Mouse (Mus musculus) Patski (cell line): ENCODE results near the gene Tex261. TPM values are rescaled to one million over a fixed set of nuclear protein-coding genes. Genes with fewer than 3 reads are reported as not detected.

Experiments
- ATAC-seq: fragments of 100-300 bp; one replicate; pipeline ENCODE4 v1.8.0; 2021
- CTCF ChIA-PET: fragments of 350-600 bp; sonication (Branson Sonifier 250); formaldehyde crosslinking; loops from one replicate; lab custom pipeline; 2022; ENCODE audit warnings: inconsistent platforms; lab: Charles Lee
- POLR2A ChIA-PET: fragments of 350-600 bp; sonication (Branson Sonifier 250); formaldehyde crosslinking; loops from one replicate; lab custom pipeline; 2022; ENCODE audit warnings: antibody characterized with exemption, inconsistent platforms; lab: Charles Lee
- DNase-seq: peaks from one replicate; pipeline ENCODE4 v3.0.0-alpha.2; 2011; ENCODE audit warnings: low read depth, low spot score
- H3K27me3 ChIP-seq: fragments of 371-371 bp; one replicate; pipeline ENCODE4 v1.5.1; 2021
- CTCF ChIP-seq: fragments of 100-300 bp; IDR thresholded peaks from one replicate; pipeline ENCODE4 v1.5.1; 2021
- in situ Hi-C: fragments of 300-500 bp; cut with MboI; formaldehyde crosslinking; loops from 3 replicates; pipeline ENCODE4 v1.11.1; 2018; ENCODE audit warnings: low pct_unique_long_range_greater_than_20kb, mixed read lengths
- polyA plus RNA-seq: library from polyadenylated mRNA; unstranded; gene quantifications from one replicate; pipeline ENCODE4 v1.2.3, GENCODE M21; 2021

The Tex261 gene
- polyA plus RNA-seq, 1 experiment from 2014 or later: 92.7 TPM

DNA sequence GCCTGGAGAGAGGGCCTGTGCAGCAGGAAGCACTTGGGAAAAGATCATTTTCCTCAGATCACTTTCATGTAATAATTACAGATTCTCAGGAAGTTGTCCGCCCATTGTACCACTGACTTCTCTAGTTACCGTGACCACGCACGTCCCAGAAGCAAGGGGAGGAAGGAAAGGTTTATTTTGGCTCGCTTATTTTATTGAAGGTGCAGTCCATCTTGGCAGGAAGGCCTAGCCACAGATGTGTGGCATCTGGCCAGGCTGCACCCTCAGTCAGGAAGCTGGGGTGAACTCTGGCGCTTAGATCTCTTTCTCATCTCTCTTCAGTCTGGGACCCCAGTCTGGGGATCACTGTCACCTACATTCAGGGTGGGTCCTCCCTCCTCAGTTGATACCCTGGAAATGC, 37.0 kb downstream of the Tex261 start:
- no peak for TF ChIP-seq CTCF
- H3K27me3 ChIP-seq: peaks cover 16% of the 10 kb centered on the region
- ChIA-PET CTCF (no interaction called here), POLR2A (no interaction called here)
- in situ Hi-C loops: no loop called here
- ATAC-seq: no peak
- DNase-seq: no peak

DNA sequence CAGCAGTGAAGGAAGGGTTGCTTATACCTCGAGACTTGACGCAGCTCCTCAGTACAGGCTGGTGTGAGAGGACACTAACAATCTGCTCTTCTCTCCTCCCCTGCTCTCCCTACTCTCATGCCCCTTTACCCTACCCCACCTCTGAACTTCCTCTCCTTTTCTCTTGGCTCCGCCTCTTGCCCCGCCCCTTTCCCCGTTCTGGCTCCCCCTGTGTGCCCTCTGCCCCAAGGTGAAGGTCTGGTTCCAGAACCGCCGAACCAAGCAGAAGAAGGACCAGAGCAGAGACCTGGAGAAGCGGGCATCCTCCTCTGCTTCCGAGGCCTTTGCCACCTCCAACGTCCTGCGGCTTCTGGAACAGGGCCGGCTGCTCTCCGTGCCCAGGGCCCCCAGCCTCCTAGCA, 38.3 kb downstream of the Tex261 start:
- CTCF ChIA-PET: no interaction called here
- POLR2A ChIA-PET: no interaction called here
- no peak for TF ChIP-seq CTCF
- H3K27me3 ChIP-seq: peaks cover 9% of the 10 kb centered on the region
- ATAC-seq: no peak
- DNase-seq: no peak
- in situ Hi-C loops: no loop called here

DNA sequence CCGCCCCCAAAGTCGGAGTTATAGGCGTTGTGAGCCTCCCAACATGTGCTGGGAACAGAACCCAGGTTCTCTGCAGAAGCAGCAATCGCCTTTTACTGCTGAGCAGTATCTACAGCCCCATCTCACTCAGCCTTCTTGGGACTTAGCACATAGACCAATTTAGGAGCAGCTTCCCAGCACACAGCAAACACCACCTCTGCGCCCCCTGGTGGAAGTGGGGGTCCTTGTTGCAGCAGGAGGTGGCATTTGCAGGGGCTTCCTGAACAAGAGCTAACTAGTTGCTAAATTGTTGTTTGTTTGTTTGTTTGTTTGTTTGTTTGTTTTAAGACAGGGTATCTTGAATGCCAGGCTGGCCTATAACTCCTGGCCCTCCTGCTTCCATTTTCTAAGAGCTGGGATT, 44.5 kb downstream of the Tex261 start:
- TF ChIP-seq CTCF: peak; percentile 90
- CTCF ChIA-PET: interaction anchor here (1.0 to 1.8 kb wide), 10 partner anchors 17 to 45 kb away, joined by 3 to 11 read pairs (median 4); partner anchors contain the start of gene Tex261
- ATAC-seq: no peak

DNA sequence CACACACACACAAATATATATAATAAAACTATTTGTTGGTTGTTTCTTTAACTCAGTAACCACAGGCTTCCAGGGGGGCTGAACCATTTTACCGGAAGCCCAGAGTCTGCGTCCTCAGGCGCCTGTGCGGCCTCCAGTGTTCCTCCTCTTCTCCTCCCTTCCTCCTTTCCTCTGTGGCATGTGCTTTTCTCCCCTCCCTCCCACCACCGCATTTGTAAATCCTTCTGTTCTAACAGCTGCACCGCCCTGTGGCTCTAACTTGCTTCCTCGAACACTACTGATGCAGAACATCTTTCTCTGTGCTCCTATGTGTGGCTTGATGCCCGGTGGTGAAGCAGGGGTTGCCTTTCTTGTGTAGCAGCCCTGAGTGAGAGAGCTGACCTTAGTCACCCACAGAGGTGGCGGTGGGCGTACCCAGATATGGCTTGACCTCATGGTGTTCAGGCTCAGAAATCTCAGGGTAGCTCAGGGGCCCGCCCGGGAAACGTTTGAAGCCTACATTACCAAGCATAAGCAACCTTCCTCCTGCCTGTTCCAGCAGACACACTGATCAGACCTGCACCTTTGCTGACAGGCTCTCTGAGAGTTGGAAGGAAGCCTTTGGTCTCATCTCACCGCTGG, 46.2 kb downstream of the Tex261 start:
- ATAC-seq (no peak), DNase-seq (no peak)
- no peaks in the 10 kb centered on the region for H3K27me3 ChIP-seq
- in situ Hi-C loops: no loop called here
- ChIA-PET POLR2A (no interaction called here), CTCF (interaction anchor here (0.7 to 1.9 kb wide), 4 partner anchors 20 to 40 kb away, joined by 3 to 4 read pairs (median 3); no protein-coding TSS in a partner anchor)
- no peak for TF ChIP-seq CTCF

More for the DNA sequence above, 44.5 kb downstream of the Tex261 start:
- H3K27me3 ChIP-seq: no peaks in the 10 kb centered on the region
- in situ Hi-C loops: loop anchor here (5.0 kb wide), 1 partner anchor 44 kb away; no protein-coding TSS in a partner anchor
- POLR2A ChIA-PET: no interaction called here
- no peak for DNase-seq

DNA sequence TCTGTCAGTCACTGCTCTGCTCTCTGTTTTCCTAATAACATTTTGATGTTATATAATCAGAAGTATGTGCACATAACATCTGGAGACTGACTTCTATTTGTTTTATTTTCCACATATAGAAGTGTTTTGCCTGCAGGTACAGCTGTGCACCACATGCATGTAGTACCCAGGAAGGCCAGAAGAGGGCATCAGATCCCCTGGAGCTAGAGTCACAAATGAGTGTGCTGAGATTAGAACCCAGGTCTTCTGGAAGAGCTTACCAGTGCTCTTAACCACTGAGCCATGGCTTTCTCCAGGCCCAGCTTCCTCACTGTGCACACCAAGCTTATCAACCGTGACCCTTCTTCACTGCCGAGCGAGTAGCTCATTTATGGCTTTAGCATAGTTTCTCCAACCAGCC, 47.1 kb downstream of the Tex261 start:
- TF ChIP-seq CTCF: peak; percentile 69
- no peaks in the 10 kb centered on the region for H3K27me3 ChIP-seq
- in situ Hi-C loops: no loop called here
- ChIA-PET POLR2A (no interaction called here), CTCF (interaction anchor here (0.7 to 1.9 kb wide), 5 partner anchors 21 to 39 kb away, joined by 3 to 6 read pairs (median 3); no protein-coding TSS in a partner anchor)
- ATAC-seq (no peak), DNase-seq (no peak)

DNA sequence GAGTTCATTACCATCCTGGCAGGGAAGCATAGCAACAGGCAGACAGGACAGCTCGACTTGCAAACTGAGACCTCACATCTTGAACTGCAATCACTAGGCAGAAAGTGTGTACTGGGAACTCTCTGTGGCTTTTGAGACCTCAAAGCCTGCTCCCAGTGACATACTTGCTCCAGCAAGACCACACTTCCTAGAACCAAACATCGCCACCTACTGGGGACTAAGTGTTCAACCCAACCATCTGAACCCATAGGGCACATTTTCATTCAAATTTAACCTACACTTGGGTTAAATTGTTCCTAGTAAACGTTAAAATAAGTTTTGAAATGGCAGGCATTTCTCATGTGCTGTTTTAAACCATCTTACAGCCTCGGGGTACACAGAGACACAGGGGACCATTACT, 48.4 kb downstream of the Tex261 start:
- ChIA-PET POLR2A (no interaction called here), CTCF (no interaction called here)
- DNase-seq: no peak
- ATAC-seq: no peak
- in situ Hi-C loops: no loop called here
- peak; percentile 53 for TF ChIP-seq CTCF
- H3K27me3 ChIP-seq: peaks cover 5% of the 10 kb centered on the region

DNA sequence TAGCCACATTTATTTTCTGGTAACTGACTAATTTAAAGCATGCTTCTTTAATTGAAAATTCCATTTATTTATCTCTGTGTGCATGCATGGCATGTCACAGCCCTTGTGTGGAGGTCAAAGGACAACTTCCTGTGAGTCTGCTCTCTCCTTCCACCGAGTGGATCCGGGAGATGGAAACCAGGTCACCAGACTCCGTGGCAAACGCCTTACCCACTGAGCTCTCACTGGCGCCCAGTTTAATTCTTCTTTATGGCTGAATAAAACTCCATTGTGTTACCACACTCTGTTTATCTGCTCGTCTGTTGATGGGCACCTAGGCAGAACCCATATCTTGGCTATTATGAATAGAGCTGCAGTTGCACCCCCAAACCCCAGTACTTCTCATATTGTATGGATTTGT, 53.1 kb downstream of the Tex261 start:
- no peak for TF ChIP-seq CTCF
- ATAC-seq: no peak
- POLR2A ChIA-PET: no interaction called here

More for the DNA sequence above, 53.1 kb downstream of the Tex261 start:
- CTCF ChIA-PET: no interaction called here
- H3K27me3 ChIP-seq: peaks cover 31% of the 10 kb centered on the region
- no peak for DNase-seq
- in situ Hi-C loops: no loop called here

Other genes with a start within 250 kb of the Tex261 start
- gene Actg2, start 239.5 kb downstream of the Tex261 start, polyA plus RNA-seq: 1.6 TPM
- 31.1 TPM for gene Stambp, start 203.1 kb downstream of the Tex261 start, polyA plus RNA-seq
- not detected for gene Clec4f, start 119.6 kb downstream of the Tex261 start, polyA plus RNA-seq
- gene Cd207, start 98.0 kb downstream of the Tex261 start, polyA plus RNA-seq: not detected
- gene Vax2, start 64.5 kb downstream of the Tex261 start, polyA plus RNA-seq: 0.14 TPM
- gene Atp6v1b1, start 32.8 kb downstream of the Tex261 start, polyA plus RNA-seq: not detected
- 0.18 TPM for gene Ankrd53, start 13.2 kb downstream of the Tex261 start, polyA plus RNA-seq
- 118 TPM for gene Nagk, start 19.2 kb upstream of the Tex261 start, polyA plus RNA-seq
- gene Paip2b, start 55.9 kb upstream of the Tex261 start, polyA plus RNA-seq: 36.6 TPM
- 80.1 TPM for gene Zfp638, start 91.3 kb upstream of the Tex261 start, polyA plus RNA-seq
- gene Dysf, start 232.8 kb upstream of the Tex261 start, polyA plus RNA-seq: 79.8 TPM